Mouse (Mus musculus) brain, embryonic 18.5 days (tissue): ENCODE data around the gene Cdc45.
"Not testable (repeated sequence)": the region's sequence is repeated elsewhere in the genome, so short reads cannot be mapped to it uniquely, and the experiment has no call there.

Experiments
- DNase-seq: peaks from one replicate; pipeline ENCODE4 v3.0.0-alpha.2; 2012; ENCODE audit warnings: low read depth, low spot score

The Cdc45 gene

DNA sequence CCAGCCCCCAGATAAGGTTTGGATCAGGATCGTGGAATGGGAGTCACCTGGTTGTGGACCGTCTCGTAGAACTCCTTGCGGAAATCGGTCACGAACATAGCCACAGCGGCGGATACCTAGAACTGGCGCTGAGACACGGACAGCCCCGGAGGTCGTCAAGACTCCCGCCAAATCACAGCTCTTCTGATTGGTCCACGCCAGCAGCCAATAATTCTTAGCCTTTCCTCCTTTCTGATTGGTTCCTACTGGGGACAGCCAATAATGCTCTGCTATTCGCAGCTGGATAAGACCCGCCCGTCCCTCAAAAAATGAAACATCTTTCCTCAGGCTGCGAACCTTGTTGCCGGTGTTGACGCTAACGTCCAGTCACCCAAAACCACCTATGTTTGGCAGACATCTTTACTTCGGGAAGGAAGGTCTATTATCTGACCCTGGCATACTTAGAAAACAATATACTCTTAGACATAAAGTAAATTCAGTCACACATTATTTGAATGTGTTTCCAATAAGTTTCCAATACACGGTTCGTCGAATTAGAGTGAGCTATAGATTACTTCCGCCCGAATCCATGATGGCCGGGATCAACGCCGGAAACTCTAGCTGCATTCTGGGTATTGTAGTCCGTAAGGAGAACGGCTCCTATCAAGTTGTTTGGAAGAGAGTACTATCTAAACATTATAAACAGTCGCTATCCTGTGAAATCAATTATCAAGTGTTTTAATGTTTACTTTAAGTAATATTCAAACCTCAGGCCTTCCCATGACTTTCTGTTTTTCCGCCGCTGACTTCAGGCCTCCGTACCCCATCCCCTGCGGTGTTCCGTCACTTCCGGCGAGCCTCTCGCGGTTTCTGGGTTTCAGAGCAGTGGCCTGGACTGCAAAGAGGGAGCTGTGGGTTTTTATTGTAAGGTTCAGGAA is at the start of gene Cdc45, which contains the start of gene Ufd1:
Cdc45 (minus strand) TSS at position 520 of the 917 bp plus-strand sequence.
Ufd1 (plus strand) TSS at position 312 of the 917 bp plus-strand sequence.
- DNase-seq = peak; percentile 92

GRCm38 (mm10) chr16:18860186-18860585 is 48.4 kb upstream of the Cdc45 start:
- no peak for DNase-seq

- DNase-seq = peak; percentile 22
These were observed 46.8 kb upstream of the Cdc45 start for GRCm38 (mm10) chr16:18858551-18858950.

DNA sequence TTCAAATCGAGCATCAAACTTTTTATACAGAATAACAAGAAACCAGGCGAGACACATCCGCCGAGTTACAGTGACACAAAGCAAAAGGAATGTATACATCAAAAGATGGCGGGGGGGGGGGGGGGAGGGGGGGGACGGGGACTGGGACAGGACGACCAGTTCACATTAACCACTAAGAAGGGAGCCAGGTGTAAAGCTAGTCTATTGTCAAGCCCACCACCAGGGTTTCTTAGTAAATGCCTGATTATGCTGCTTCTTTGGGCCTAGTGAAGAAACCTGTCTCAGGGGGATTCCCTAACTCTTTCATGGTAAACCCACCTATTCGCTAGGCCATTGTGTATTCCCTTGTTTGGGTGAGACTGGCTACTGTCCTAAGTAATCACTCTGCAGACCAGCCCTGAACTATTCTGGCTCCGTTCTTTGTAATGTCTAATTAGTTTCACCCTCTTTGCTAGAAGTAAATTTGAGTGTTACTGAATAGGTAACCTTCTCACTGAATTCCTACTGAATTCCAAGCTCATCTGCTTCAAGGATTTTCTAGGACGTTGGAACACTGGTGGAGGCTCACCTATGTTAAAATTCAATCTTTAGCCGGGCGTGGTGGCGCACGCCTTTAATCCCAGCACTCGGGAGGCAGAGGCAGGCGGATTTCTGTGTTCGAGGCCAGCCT is 37.9 kb upstream of the Cdc45 start:
- not testable (repeated sequence) for DNase-seq

GRCm38 (mm10) chr16:18846301-18846820 is 34.6 kb upstream of the Cdc45 start:
- DNase-seq = no peak

DNA sequence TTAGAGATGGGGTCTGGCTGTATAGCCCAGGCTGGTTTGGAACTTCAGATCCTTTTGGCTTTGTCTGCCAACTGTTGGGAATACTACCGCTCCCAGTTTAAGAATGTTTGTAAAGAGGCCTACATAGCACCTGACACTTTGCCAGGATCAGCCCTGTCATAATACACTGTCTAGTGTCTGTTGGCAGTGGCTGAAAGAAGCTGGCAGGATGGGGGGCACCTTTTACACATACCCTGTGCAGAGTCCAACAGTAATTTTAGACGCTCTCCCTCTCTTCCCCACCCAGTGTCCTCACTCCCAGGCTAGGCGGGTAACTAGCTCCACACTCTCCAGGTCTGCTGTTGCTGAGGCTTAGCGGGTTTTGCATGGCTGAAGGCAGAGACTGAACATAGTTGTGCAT is 26.6 kb upstream of the Cdc45 start:
- no peak for DNase-seq

DNA sequence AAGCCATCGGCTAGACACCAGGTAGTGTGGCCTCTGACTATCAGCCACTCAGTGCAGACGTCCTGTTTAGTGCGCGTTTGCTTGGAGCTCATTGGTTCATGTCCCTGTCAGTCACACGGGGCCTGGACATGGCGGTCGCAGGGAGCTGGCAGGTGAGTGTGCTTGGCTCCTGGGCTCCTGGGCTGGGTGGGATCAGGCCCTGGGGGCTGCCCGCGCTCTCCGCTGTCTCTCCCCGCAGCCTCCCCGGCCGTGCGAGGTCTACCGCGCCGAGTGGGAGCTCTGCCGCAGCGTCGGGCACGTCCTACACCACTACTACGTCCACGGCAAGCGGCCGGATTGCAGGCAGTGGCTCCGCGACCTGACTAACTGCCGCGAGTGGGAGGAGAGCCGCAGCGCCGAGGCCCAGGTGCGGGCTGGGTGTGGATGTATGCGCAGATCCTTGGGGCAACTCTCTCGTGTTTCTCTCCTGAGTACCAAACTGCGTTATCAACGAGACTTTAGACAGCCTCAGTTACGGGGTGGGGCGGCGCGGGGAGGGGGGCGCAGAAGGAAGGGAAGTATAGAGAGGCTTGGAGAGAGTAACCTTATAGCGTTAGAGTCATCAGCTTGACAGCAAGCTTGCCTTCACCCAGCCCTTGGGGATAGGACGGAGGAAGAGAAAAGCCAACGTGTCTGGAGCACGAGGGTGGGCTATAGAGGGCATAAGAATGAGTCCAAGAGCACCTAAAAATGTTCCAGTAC is 24.9 kb upstream of the Cdc45 start, which contains the start of the genes 2510002D24Rik and Gm28539:
2510002D24Rik (plus strand) TSS at position 111 of the 741 bp plus-strand sequence.
Gm28539 (plus strand) TSS at position 117 of the 741 bp plus-strand sequence.
- DNase-seq = peak; percentile 79

DNA sequence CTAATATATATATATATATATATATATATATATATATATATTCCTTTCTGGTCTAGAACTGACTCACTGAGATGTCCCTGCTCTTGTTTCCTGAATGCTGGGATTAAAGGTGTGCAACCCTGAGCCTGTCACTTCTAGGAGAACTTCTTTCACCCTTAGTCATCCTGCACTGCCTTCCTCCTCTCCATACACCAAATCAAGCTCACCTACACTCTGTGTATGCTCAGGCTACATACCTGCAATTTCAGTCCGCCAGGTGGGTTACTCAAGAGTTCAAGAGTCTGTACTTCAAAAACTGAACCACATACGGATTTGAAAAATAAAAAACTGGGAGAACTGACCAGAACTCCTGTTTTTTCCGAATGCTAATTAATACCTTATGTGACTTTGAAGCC is 24.3 kb upstream of the Cdc45 start:
- no peak for DNase-seq

DNA sequence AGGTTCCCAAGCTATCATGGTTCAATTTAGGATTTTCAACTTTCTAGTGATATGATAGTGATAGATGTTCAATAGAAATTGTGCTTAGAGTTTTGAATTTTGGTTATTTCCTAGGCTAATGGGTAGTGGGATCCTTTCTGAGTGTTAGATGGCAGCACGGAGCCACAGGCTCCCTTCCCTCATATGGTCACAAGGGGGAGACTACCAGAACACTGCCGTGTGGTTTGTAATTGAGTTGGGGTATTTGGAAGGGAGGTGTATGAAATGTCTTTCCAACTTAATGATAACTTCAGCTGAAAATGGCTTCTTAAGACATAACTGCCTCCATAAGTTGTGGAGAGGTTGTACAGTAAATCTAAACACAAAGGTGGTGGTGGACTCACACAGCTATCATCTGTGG is 21.7 kb upstream of the Cdc45 start:
- no peak for DNase-seq

DNA sequence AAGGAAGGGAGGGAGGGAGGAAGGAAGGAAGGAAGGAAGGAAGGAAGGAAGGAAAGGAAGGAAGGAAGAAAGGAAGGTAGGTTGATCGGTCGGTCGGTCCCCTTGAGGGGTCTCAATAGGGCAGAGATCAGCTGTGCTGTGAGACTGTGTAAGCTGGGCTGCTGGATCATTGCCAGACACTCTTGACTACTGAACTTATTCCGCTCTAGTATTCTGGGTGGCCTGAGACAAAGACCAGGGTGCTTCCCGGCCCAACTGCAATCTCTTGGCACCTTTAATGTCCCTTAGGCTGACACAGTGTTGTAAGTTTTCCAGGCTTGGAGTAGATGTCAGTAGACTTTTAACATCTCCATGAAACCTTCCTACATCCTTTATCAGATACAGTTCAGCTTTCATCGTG is 17.3 kb upstream of the Cdc45 start:
- DNase-seq = no peak

DNA sequence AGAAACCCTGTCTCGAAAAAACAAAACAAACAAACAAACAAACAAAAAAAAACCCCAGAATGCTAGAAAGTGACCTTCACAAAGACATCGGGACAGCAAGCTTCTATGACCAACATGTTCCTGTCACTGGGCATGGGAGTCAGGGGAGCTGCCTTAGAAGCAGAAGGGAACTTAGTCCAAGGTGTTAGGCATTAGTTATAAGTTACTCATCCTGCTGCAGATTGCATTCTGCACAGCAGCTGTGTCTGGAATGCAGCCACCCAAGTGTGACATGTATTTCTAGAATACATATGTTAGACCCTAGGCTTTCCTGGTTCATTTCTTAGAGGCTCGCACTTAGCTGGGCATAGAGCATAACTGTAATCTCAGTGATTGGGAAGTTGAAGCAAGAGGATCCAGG is 16.8 kb upstream of the Cdc45 start:
- no peak for DNase-seq

GRCm38 (mm10) chr16:18822925-18823324 is 11.1 kb upstream of the Cdc45 start:
- no peak for DNase-seq

DNA sequence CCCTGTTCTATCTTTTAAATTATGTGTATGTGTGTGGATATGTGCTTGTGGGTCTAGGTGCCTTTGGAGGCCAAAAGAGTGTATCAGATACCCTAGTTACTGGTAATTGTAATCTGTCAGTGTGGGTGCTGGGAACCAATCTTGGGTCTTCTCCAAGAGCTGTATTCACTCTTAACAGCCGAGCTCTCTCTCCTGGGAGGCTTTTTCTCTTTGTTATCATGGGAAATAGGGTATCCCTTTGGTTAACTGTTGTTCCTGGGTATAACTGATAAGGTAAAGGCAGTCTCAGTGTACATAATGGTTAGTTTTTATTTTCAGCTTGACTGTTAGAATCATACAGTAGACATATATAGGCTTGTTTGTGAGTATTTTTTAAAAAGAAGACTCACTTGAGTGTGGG is 10.6 kb upstream of the Cdc45 start:
- no peak for DNase-seq

DNA sequence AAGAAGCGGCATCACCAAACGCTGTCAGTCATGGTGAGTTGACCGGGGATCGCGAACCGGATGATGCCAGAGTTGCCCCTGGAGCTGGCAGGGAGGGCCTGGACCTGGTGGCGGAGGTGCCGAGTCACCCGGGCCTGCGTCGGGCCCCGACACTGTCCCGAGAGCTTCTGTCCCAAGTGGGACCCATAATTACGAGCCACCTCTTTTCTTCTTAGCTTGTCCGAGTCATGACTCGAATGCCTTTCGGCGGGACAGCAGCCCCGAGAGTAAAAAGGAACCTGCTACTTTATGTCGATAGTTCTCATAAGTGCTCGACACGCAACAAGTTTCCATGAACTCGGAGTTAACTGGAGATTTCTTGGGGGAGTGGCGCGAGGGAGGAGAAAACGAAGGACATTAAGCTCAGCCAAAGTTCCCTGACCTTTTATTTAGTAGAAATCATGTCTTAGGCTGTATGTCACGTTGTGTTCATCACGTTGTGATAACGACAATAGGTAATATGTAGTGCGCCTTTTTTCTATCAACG is 661 bp upstream of the Cdc45 start:
- DNase-seq = no peak

GRCm38 (mm10) chr16:18811032-18811431 is 755 bp downstream of the Cdc45 start:
- DNase-seq = no peak

DNA sequence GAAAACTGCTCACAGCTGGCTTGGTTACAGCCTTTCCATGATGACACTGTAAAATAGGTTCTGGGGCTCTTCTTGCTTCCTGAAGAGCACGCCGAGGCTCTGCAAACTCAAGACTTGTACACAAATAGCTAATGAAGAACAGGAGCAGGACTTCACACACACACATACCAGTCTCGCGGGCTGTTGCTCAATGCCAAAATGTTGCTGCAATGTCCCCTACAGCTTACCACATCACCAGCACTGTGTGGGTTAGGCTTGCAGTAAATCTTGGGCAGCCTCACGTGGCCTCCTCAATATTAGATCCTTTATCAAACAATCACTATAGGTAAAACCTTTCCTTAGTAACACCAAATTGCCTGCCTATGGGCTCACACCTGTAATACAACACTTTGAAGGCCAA is 2.8 kb downstream of the Cdc45 start:
- DNase-seq = no peak

- DNase-seq = no peak
These were observed 6.0 kb downstream of the Cdc45 start for GRCm38 (mm10) chr16:18805746-18806145.

- no peak for DNase-seq
These were observed 12.9 kb downstream of the Cdc45 start for GRCm38 (mm10) chr16:18798841-18799240.

- no peak for DNase-seq
These were observed 13.6 kb downstream of the Cdc45 start for GRCm38 (mm10) chr16:18798151-18798550.

DNA sequence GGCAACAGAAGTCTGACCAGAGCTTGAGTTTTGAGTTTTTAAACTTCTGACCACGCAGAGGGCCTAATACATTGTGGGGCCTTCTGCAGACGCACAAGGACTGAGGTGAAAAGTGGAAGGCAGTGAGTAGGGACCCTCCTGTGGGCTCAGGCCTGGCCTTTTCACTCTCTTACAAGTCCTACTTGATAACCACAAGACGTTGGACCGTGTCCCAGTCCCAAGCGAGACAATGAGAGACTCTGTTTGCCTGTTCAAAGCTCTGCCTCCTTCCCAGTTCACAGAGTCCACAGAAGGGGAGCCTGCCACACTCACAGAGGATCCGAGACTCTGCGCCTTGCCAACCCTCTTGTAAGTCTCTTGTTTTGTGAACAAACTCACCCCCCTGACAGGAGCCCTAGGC is 15.1 kb downstream of the Cdc45 start:
- no peak for DNase-seq

DNA sequence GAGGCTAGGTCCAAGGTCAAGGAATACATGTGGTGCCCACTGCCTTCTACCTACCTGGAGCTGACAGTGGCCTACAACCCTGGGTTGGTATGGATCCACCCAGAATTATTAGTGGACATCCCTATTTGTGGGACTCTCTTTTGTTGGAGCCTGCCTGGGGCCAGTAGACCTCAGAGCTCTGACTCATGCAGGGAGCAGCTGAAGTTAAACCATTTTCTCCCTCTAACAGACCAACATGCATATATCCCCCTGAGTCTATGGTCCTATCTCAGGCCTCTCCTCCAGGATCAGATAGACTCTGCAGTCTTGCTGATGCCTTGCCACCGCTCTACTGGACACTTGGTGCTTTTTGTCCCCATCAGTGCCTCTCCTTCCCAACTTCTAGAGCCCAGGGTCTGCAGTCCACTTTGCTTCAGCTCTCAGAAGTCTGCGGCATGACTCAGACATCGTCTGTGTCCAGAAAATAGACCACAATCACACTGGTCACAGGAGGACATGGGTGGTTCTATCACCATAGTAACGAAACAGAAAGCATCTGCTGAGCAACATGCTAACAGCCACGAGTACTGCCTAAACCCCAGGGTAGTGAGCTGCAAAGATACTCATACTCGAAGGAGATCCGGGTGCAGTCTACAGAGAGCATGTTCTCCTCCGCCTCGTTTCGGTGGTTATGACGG is 16.4 kb downstream of the Cdc45 start:
- no peak for DNase-seq
